Mouse (Mus musculus): ENCODE results near the gene Tns1. TPM values are rescaled to one million over a fixed set of nuclear protein-coding genes. Genes with fewer than 3 reads are reported as not detected.

The Tns1 gene
- total RNA-seq, 2 experiments from 2014 or later: 284 to 309 TPM

- no peak for DNase-seq
These were observed 133.0 kb downstream of the Tns1 start for GRCm38 (mm10) chr1:73991226-73991625.

- no peak for DNase-seq
These were observed 134.2 kb downstream of the Tns1 start for GRCm38 (mm10) chr1:73990024-73990423.

DNA sequence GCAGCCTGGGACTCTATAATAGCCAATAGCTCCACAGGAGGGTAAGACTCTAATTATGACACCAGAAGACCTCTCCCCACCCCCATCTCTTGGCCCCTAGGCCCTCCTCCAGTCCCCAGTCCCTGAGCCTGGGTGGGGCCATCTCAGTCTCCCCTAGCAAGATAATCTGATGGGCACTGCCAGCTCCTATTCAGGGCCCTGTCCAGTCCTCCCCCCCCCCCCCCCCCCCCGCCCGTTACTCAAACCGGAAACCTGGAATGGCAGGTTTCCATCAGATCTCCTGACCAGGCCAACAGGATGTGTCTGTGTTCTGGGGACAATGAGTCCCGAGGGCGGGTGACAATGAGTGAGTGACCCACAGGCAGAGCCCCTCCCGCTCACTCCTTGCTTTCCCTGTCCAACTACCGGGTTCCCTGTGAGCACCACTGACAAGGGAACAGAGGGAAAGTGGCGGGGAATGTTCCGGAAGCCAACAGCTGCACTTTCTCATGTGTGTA is 136.5 kb downstream of the Tns1 start:
- DNase-seq: peak; percentile 56

DNA sequence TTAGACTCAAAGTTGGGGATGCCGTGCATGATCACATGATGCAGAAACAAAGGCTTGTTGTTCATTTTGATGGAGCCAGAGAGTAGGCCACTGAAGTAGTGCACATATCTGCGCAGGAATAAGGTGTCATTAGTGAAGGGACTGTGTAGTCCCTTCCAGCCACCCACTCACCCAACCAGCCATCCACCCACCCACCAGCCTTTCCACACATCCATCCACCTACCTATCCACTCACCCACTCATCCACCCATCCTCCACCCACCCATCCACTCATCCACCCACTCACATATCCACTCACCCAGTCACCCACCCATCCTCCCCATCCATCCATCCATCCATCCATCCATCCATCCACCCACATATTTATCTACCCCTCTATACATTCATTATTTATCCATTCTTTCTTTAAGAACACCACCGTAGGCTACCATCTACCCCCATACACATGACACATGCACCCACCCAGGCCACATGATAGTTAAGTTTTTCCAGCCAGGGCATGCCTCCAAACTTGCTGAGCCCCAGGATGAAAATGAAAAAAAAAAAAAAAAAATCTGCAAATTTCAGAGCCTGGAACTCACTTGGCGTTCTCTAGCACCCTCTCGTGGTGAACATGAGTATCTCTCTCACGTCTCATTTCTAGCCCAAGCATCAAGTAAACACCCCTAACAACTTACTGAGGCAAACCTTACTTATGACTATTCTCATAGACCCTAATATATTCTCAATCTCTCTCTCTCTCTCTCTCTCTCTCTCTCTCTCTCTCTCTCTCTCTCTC is 137.8 kb downstream of the Tns1 start:
- DNase-seq: peak; percentile 69

DNA sequence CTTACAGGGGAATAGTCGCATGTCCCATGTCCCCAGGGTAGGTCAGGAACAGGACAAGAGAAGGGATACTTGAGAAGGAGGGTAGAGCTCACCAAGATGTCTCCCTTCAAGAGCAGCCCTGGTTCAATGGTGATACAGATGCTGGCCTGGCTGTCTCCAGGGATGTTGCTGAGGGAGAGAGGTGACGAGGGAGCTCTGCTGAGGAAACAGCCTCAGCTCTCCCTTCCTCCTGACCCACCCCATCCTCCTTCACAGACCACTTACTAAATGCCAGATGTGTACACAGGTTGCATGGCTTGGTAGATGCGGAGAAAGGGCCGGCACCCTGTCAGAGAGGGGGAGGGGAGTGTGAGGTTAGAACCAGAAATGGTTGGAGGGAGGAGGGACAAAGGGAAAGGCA is 138.6 kb downstream of the Tns1 start:
- DNase-seq: no peak

- peak; percentile 61 for DNase-seq
These were observed 145.0 kb downstream of the Tns1 start for GRCm38 (mm10) chr1:73979214-73979613.

GRCm38 (mm10) chr1:73978576-73978975 is 145.7 kb downstream of the Tns1 start:
- no peak for DNase-seq

- DNase-seq: no peak
These were observed 150.3 kb downstream of the Tns1 start for GRCm38 (mm10) chr1:73973992-73974391.

DNA sequence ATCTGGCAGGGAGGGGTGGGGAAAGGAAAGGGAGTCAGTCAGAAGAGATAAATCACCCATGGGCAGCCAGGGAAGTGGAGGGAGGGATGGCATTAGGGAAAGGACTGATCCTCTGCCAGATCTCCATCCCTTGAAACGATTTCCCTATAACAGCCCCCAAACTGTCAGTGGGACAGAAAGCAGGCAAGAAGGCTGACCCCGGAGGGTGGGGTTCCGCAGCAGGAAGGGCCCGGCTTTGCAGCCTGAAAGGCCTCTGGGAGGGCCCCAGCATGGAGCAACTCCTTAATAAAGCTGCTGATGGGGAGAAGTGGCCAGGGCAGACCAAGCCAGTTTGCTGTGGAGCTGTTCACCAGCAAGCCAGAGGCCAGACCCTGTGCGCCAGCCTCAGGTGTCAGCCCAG is 151.5 kb downstream of the Tns1 start:
- no peak for DNase-seq

- DNase-seq: no peak
These were observed 154.0 kb downstream of the Tns1 start for GRCm38 (mm10) chr1:73970161-73970730.

- DNase-seq: peak; percentile 73
These were observed 155.3 kb downstream of the Tns1 start for GRCm38 (mm10) chr1:73968712-73969511.

DNA sequence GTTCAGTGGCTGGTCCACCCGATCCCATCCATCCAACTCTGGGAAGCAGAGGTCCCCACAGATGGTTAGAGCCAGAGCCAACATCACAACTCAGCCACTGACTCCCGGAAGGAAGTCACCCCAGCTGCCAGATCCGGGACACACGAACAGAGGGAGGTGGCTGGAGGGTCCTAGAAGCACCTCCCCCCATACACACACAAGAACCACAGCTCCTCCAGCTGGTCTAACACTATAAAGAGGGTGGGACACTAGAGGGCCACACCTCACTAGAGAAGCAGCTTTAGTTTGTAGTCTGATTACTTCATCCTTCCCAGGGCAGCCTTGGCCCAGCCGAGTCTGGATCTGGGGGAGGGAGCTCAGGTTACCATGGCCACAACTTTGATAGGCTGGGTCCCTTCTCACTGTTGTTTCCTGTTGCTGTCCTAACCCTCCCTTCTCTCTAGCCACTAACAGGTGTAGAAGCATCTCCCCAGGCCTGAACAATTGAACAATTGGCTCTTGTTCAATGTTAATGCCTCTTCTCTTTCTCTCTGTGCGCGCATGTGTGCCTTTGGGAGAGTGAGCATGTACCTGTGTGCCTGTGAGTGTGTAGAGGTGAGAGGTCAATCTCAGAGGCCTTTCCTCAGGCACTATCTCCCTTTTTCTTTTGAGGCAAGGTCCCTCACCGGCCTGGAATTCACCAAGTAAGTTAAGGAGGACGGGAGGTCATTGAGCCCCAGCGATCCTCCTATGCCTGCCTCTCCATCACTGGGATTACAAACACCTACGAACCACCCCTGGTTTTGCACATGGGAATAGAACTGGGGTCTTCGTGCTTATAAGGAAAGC is 157.6 kb downstream of the Tns1 start:
- DNase-seq: peak; percentile 62

DNA sequence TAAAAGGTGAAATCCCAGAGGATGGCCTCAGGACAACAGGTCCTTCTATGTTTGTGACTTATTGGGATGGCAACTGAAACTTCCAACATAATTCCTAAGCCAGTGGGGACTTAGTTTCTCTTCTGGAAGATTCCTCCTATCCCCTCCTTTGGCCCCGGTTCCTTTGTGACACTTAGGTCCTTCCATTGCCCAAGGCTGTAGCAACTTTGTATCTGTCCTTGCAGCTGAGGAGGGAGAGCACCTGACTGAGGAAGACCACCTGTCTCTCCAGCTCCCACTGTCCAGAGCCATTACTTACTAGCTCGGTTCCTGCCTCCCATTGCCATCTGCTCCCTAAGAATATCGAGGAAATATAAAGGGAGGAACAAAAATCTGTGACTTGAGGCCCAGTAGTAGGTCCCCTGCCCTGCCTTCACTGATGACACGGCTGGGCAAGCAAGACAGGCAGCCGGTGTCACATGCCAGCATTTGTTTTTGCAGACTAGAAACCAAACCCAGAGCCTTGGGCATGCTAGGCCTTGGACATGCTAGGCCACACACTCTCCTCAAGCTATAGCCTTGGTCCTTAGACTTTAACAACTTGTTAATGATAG is 160.0 kb downstream of the Tns1 start:
- DNase-seq: no peak

- DNase-seq: peak; percentile 91
These were observed 160.6 kb downstream of the Tns1 start for GRCm38 (mm10) chr1:73963626-73964025.

DNA sequence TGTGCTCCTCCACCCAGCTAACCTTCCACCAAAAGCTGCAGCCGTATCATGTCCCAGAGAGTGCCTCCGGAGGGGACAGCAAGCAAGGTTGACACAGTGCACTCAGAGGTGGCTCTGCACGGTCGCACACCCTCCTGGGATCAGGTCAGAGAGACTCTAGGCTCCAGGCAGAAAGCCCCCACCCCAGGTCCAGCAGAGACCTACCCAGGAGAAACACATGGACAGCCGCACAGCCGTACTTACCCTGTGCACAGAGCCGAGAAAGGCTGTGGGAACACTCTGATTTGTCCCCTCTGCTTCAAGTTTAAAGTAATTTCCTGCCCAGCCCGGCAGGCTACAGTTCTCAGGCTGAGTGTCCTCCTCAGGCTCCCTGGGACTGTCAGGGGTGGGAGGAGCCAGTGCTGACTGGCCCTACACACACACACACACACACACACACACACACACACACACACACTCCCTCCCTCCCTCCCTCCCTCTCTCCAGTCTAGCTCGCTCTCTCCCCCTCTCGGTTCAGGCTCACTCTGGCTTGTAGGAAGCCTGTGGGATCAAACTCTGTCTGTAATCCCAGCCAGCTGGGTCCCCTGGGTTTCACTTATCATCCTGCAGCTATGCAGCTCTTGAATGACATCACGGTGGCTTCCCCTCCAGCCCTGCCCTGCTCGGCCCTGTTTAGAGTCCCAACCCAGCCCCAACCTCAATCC is 161.4 kb downstream of the Tns1 start:
- peak; percentile 86 for DNase-seq

- DNase-seq: no peak
These were observed 162.2 kb downstream of the Tns1 start for GRCm38 (mm10) chr1:73962049-73962448.

GRCm38 (mm10) chr1:73959758-73960157 is 164.5 kb downstream of the Tns1 start:
- DNase-seq: no peak

DNA sequence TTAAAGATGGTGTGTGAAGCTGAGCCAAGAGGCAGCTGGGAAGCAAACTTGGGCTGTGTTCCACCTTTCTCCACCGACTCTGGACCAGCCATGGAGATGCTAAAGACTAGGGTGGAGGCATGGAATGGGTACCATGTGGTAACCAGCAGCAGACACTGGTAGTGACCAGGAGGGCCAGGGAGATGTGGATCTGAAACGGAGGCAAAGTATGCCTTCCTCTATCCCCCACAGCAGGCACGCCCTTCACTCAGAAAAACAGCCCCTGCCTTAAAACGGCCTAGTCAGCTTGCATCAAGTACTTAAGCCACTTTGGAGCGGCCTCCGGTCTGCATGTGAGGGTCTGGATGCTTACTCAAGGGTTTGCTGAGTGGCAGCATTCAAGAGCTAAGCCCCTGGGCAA is 164.9 kb downstream of the Tns1 start:
- DNase-seq: no peak

- DNase-seq: peak; percentile 54
These were observed 165.9 kb downstream of the Tns1 start for GRCm38 (mm10) chr1:73958210-73958983.

- no peak for DNase-seq
These were observed 166.8 kb downstream of the Tns1 start for GRCm38 (mm10) chr1:73957428-73957827.

Measured in adrenal gland, postnatal 10 days (tissue).